Mouse (Mus musculus) megakaryocyte, embryonic 14.5 days (primary cell): ENCODE results near the gene Fgr.

Experiments
- FLI1 ChIP-seq: IDR thresholded peaks from 2 replicates; pipeline ENCODE4 v1.6.1; 2012; ENCODE audit warnings: low read length, inconsistent platforms, mixed read lengths
- GATA1 ChIP-seq: IDR thresholded peaks from 3 replicates; pipeline ENCODE4 v1.6.1; 2012; ENCODE audit warnings: mixed read lengths, low read length, inconsistent platforms, borderline replicate concordance

DNA sequence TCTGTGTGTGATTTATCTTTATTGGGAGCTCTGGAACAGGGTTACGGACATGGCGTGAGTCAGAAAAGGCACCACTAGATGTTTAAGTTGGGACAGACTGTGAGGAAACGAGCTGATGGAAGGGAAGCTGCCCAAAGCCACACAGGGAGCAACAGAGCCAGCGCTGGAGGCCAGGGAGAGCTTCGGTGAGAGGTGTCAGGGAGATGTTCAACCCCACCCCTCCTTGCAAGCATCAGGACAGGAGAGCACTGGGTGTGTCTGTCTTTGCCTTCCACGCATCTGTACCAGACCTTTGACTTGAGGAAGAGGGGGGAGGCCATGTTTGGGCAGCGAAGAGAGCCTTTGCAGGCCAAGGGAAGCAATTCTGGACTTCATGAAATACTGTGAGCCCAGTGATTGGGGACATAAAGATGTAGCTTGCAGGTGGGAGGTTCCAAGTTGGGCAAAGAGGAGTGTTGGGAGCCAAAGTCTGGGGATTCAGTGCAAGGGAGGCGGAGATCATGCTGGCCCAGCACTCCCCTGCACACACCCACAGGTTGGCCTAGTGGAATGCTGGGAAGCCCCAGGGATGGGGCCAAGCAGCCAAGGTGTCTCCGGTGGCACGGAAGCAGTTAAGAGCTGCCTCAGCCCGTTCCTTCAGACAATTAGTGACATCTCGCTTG, 72.9 kb downstream of the Fgr start:
- TF ChIP-seq GATA1 (no peak), FLI1 (no peak)
